ENCODE assay signal across 8 mouse cellular contexts in the genomic region with DNA sequence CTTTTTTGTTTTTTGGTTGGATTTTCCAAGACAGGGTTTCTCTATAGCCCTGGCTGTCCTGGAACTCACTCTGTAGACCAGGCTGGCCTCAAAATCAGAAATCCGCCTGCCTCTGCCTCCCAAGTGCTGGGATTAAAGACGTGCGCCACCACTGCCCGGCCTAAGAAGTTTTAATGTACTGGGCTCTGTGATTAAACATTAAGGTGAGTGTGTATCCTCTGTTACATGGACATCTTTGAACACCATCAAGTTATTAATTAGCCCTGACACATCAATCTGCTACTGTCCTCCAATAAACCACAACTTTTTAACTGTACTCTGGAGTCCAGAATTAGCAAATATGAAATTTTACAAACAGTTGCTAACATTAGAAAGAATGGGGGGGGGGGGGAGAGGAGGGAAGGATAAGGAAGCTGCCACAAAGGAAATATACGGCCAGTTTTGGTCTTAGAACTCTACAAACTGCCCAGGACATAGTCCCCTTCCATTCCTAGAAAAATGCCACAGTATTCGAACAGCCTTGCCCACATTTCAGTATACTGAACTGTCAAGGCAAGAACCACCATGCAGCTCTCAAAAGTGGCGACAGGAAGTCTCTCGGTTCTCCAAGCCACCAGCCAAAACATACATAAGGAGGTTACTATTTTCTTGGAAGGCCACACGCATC. TPM values are rescaled to one million over a fixed set of nuclear protein-coding genes. Genes with fewer than 3 reads are reported as not detected.
A peak's percentile ranks its signal among the peaks of the same experiment; 100 is the strongest.
DNase-seq lines count a peak whose midpoint lies in the region; ATAC-seq lines count a peak whose summit lies in the region.

No protein-coding gene starts in this region.

- ATAC-seq in kidney, embryonic 15.5 days (replicated peaks; ENCODE audit: low FRiP score) = no peak
- ATAC-seq in hindbrain, embryonic 12.5 days (ENCODE audit: low FRiP score) = no peak
- ATAC-seq in midbrain, embryonic 12.5 days (ENCODE audit: low FRiP score, low read depth) = no peak

- H3K4me3 ChIP-seq in kidney, embryonic 15.5 days (replicated peaks) = peak overlapping the region; percentile 96
- peak overlapping the region; percentile 88 for H3K4me3 ChIP-seq in embryonic facial prominence, embryonic 10.5 days
- H3K4me3 ChIP-seq in hindbrain, embryonic 12.5 days = no peak overlapping the region
- H3K4me3 ChIP-seq in midbrain, embryonic 12.5 days = peak overlapping the region; percentile 68; the same call in 1 of the 2 replicates

- WGBS in kidney, embryonic 15.5 days = 54% methylated on average over 9 of the region's 9 CpGs
- WGBS in embryonic facial prominence, embryonic 10.5 days = 73% methylated on average over 9 of the region's 9 CpGs
- 76% methylated on average over 9 of the region's 9 CpGs for WGBS in hindbrain, embryonic 12.5 days
- 78% methylated on average over 9 of the region's 9 CpGs for WGBS in midbrain, embryonic 12.5 days

- H3K27ac ChIP-seq in kidney, embryonic 15.5 days = peak overlapping the region; percentile 93
- no peak overlapping the region for H3K27ac ChIP-seq in embryonic facial prominence, embryonic 10.5 days (replicated peaks)
- H3K27ac ChIP-seq in hindbrain, embryonic 12.5 days = no peak overlapping the region
- H3K27ac ChIP-seq in midbrain, embryonic 12.5 days (replicated peaks) = no peak overlapping the region

- H3K9ac ChIP-seq in kidney, embryonic 15.5 days = peak overlapping the region; percentile 72
- H3K9ac ChIP-seq in hindbrain, embryonic 12.5 days = no peak overlapping the region
- H3K9ac ChIP-seq in midbrain, embryonic 12.5 days (replicated peaks) = no peak overlapping the region

- H3K9me3 ChIP-seq in kidney, embryonic 15.5 days (replicated peaks) = no peaks in the 10 kb centered on the region
- no peaks in the 10 kb centered on the region for H3K9me3 ChIP-seq in embryonic facial prominence, embryonic 10.5 days
- H3K9me3 ChIP-seq in hindbrain, embryonic 12.5 days (replicated peaks) = no peaks in the 10 kb centered on the region
- H3K9me3 ChIP-seq in midbrain, embryonic 12.5 days = no peaks in the 10 kb centered on the region

- H3K4me2 ChIP-seq in kidney, embryonic 15.5 days = peak overlapping the region; percentile 77
- peak overlapping the region; percentile 85 for H3K4me2 ChIP-seq in hindbrain, embryonic 12.5 days (replicated peaks)
- peak overlapping the region; percentile 81; the same call in 1 of the 2 replicates for H3K4me2 ChIP-seq in midbrain, embryonic 12.5 days (replicated peaks)

- no peak for DNase-seq in kidney, adult 11 months
- DNase-seq in embryonic facial prominence, embryonic 10.5 days (ENCODE audit: low spot score) = no peak
- DNase-seq in adrenal gland, adult 8-10 months = no peak
- DNase-seq in urinary bladder, postnatal 36 days (ENCODE audit: low spot score in 2 of 2) = no peak
- DNase-seq in spleen, postnatal 36 days (ENCODE audit: low spot score in 2 of 2) = no peak

- peaks cover 9% of the 10 kb centered on the region; the same call in 1 of the 2 replicates for H3K4me1 ChIP-seq in kidney, embryonic 15.5 days
- peaks cover 12% of the 10 kb centered on the region for H3K4me1 ChIP-seq in embryonic facial prominence, embryonic 10.5 days
- H3K4me1 ChIP-seq in hindbrain, embryonic 12.5 days = peaks cover 6% of the 10 kb centered on the region; the same call in 1 of the 2 replicates
- H3K4me1 ChIP-seq in midbrain, embryonic 12.5 days = peaks cover 16% of the 10 kb centered on the region; the same call in 1 of the 2 replicates

- no peaks in the 10 kb centered on the region for H3K36me3 ChIP-seq in kidney, embryonic 15.5 days
- H3K36me3 ChIP-seq in embryonic facial prominence, embryonic 10.5 days (replicated peaks) = no peaks in the 10 kb centered on the region
- H3K36me3 ChIP-seq in hindbrain, embryonic 12.5 days = no peaks in the 10 kb centered on the region
- no peaks in the 10 kb centered on the region for H3K36me3 ChIP-seq in midbrain, embryonic 12.5 days

- no peaks in the 10 kb centered on the region for H3K27me3 ChIP-seq in kidney, embryonic 15.5 days
- no peaks in the 10 kb centered on the region for H3K27me3 ChIP-seq in embryonic facial prominence, embryonic 10.5 days (replicated peaks; ENCODE audit: low read depth, poor library complexity, severe bottlenecking)
- H3K27me3 ChIP-seq in hindbrain, embryonic 12.5 days = no peaks in the 10 kb centered on the region
- 0 out of 2 replicates have a peak, but pooled peaks cover 3% of the 10 kb centered on the region for H3K27me3 ChIP-seq in midbrain, embryonic 12.5 days

RNA-seq across cellular contexts. Expression of a gene that starts 1.4 kb away (rescaled TPM):
- 22.3 and 23.6 TPM in 2 replicates for polyA plus RNA-seq in kidney, embryonic 15.5 days (2015; fragmentation: Nextera tagmentation; extraction: Ambion mirVana)
- polyA plus RNA-seq in embryonic facial prominence, embryonic 10.5 days (2016; fragmentation: Nextera tagmentation; extraction: Ambion mirVana) = 11.3 and 11.5 TPM in 2 replicates
- polyA plus RNA-seq in hindbrain, embryonic 12.5 days (2016; fragmentation: Nextera tagmentation; extraction: Ambion mirVana) = 8.9 and 9.6 TPM in 2 replicates
- 7.9 and 8.9 TPM in 2 replicates for polyA plus RNA-seq in midbrain, embryonic 12.5 days (2016; fragmentation: Nextera tagmentation; extraction: Ambion mirVana)
- 10 to 100 TPM in 2 of 4 experiments, 1 to 10 TPM in 2; 9.0 to 12.4 (median 10.5) TPM for total RNA-seq in adrenal gland, adult 8-10 months (2022)

RNA-seq across cellular contexts. Expression of a gene that starts 20.8 kb away (rescaled TPM):
- 11.1 and 13.9 TPM in 2 replicates for polyA plus RNA-seq in kidney, embryonic 15.5 days (2015; fragmentation: Nextera tagmentation; extraction: Ambion mirVana)
- 13.7 and 14.7 TPM in 2 replicates for polyA plus RNA-seq in embryonic facial prominence, embryonic 10.5 days (2016; fragmentation: Nextera tagmentation; extraction: Ambion mirVana)
- 10.9 and 12.6 TPM in 2 replicates for polyA plus RNA-seq in hindbrain, embryonic 12.5 days (2016; fragmentation: Nextera tagmentation; extraction: Ambion mirVana)
- polyA plus RNA-seq in midbrain, embryonic 12.5 days (2016; fragmentation: Nextera tagmentation; extraction: Ambion mirVana) = 12.8 and 14.1 TPM in 2 replicates
- 10 to 100 TPM; 13.4 to 20.9 (median 18.1) TPM for total RNA-seq in adrenal gland, adult 8-10 months (2022)

RNA-seq across cellular contexts. Expression of a gene that starts 22.3 kb away (rescaled TPM):
- polyA plus RNA-seq in kidney, embryonic 15.5 days (2015; fragmentation: Nextera tagmentation; extraction: Ambion mirVana) = 0.18 and 0.39 TPM in 2 replicates
- 0.26 and 0.35 TPM in 2 replicates for polyA plus RNA-seq in embryonic facial prominence, embryonic 10.5 days (2016; fragmentation: Nextera tagmentation; extraction: Ambion mirVana)
- polyA plus RNA-seq in hindbrain, embryonic 12.5 days (2016; fragmentation: Nextera tagmentation; extraction: Ambion mirVana) = 0.65 and 0.68 TPM in 2 replicates
- polyA plus RNA-seq in midbrain, embryonic 12.5 days (2016; fragmentation: Nextera tagmentation; extraction: Ambion mirVana) = 0.27 and 0.64 TPM in 2 replicates
- total RNA-seq in adrenal gland, adult 8-10 months (2022) = under 1 TPM in 3 of 4 experiments, not detected in 1; 0.14 to 0.43 (median 0.35) TPM

RNA-seq across cellular contexts. Expression of a gene that starts 38.6 kb away (rescaled TPM):
- 34.9 and 40.0 TPM in 2 replicates for polyA plus RNA-seq in kidney, embryonic 15.5 days (2015; fragmentation: Nextera tagmentation; extraction: Ambion mirVana)
- polyA plus RNA-seq in embryonic facial prominence, embryonic 10.5 days (2016; fragmentation: Nextera tagmentation; extraction: Ambion mirVana) = 41.2 and 45.6 TPM in 2 replicates
- 32.1 and 32.7 TPM in 2 replicates for polyA plus RNA-seq in hindbrain, embryonic 12.5 days (2016; fragmentation: Nextera tagmentation; extraction: Ambion mirVana)
- polyA plus RNA-seq in midbrain, embryonic 12.5 days (2016; fragmentation: Nextera tagmentation; extraction: Ambion mirVana) = 33.8 and 33.9 TPM in 2 replicates
- total RNA-seq in adrenal gland, adult 8-10 months (2022) = 10 to 100 TPM; 21.8 to 32.6 (median 26.9) TPM

RNA-seq across cellular contexts. Expression of a gene that starts 40.7 kb away (rescaled TPM):
- polyA plus RNA-seq in kidney, embryonic 15.5 days (2015; fragmentation: Nextera tagmentation; extraction: Ambion mirVana) = 6.0 and 7.1 TPM in 2 replicates
- polyA plus RNA-seq in embryonic facial prominence, embryonic 10.5 days (2016; fragmentation: Nextera tagmentation; extraction: Ambion mirVana) = 0.32 and 0.91 TPM in 2 replicates
- 1.4 and 4.1 TPM in 2 replicates for polyA plus RNA-seq in hindbrain, embryonic 12.5 days (2016; fragmentation: Nextera tagmentation; extraction: Ambion mirVana)
- polyA plus RNA-seq in midbrain, embryonic 12.5 days (2016; fragmentation: Nextera tagmentation; extraction: Ambion mirVana) = 0.89 and 0.93 TPM in 2 replicates
- 1 to 10 TPM; 6.1 to 9.6 (median 7.4) TPM for total RNA-seq in adrenal gland, adult 8-10 months (2022)
